Mouse (Mus musculus): ENCODE measurements at regions not wholly inside any gene's neighbourhood (a gene's known extent, or its start where the extent isn't known, plus 50 kb on each side); places are given as distances from the start of the nearest gene placed in this dataset.

DNA sequence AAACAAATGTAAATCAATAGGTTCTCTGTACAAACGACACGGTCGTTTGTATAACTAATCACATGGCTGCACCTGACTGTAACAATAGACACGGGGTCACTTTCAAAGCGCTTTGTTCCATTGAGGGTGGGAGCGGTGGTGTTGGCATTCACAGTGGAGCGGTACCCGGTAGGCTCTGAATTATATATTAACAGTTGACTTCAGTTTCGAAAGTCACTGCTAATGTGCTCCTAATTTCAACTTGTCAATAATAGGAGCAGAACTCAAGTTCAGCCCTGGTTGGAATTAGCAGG lies 160.8 kb upstream of the Tll1 start:
- no peak for TF ChIP-seq POLR2A (IDR thresholded peaks at IDR 0.05; ENCODE audit: low read depth, low read length)
- no peak for TF ChIP-seq CTCF (IDR thresholded peaks at IDR 0.05; ENCODE audit: borderline replicate concordance, insufficient read depth, low read length)
